Mouse (Mus musculus) heart, embryonic 11.5 days (tissue): Measurements from ENCODE around the gene Ngdn. TPM values are rescaled to one million over a fixed set of nuclear protein-coding genes. Genes with fewer than 3 reads are reported as not detected.
A peak's percentile ranks its signal among the peaks of the same experiment; 100 is the strongest.

ENCODE experiments used
- ATAC-seq: fragments of 200-750 bp; cut with Nextera tagmentation; replicated peaks from 2 replicates; pipeline ENCODE4 v1.8.0; 2017; ENCODE audit warnings: moderate library complexity; ENCODE audit not compliant: insufficient number of reproducible peaks, low FRiP score, low TSS enrichment
- H3K27ac ChIP-seq: fragments of 300-500 bp; sonication (generic); 2 replicates; pipeline ENCODE4 v1.5.1; 2014; ENCODE audit warnings: mild to moderate bottlenecking, low read depth, low read length
- H3K27me3 ChIP-seq: fragments of 300-500 bp; sonication (generic); 2 replicates; pipeline ENCODE4 v1.6.1; 2014; ENCODE audit warnings: mild to moderate bottlenecking, low read length, mixed read lengths; ENCODE audit not compliant: control insufficient read depth, insufficient read depth
- H3K36me3 ChIP-seq: fragments of 300-500 bp; sonication (generic); 2 replicates; pipeline ENCODE4 v1.6.1; 2014; ENCODE audit warnings: mild to moderate bottlenecking, low read length, moderate library complexity, mixed read lengths; ENCODE audit not compliant: control insufficient read depth, insufficient read depth
- H3K4me1 ChIP-seq: fragments of 300-500 bp; sonication (generic); 2 replicates; pipeline ENCODE4 v1.6.1; 2014; ENCODE audit warnings: low read length; ENCODE audit not compliant: control insufficient read depth, insufficient read depth
- H3K4me2 ChIP-seq: fragments of 300-500 bp; sonication (generic); 2 replicates; pipeline ENCODE4 v1.6.1; 2014; ENCODE audit warnings: mild to moderate bottlenecking, moderate library complexity
- H3K4me3 ChIP-seq: fragments of 300-500 bp; sonication (generic); 2 replicates; pipeline ENCODE4 v1.5.1; 2014; ENCODE audit warnings: low read depth, low read length
- H3K9ac ChIP-seq: fragments of 300-500 bp; sonication (generic); 2 replicates; pipeline ENCODE4 v1.6.1; 2014; ENCODE audit warnings: mild to moderate bottlenecking, low read depth, low read length, moderate library complexity
- H3K9me3 ChIP-seq: fragments of 300-500 bp; sonication (generic); replicated peaks from 2 replicates; pipeline ENCODE4 v1.6.1; 2016; ENCODE audit warnings: low read length; ENCODE audit not compliant: control insufficient read depth
- WGBS: fragments of 180-500 bp; shearing (Covaris S2); extraction: QIAGEN DNeasy Blood & Tissue Kit; methylation state at CpG from one replicate; pipeline ENCODE4 v1.1.7; 2014; ENCODE audit not compliant: insufficient replicate concordance; 5-methylcytosine and 5-hydroxymethylcytosine counted together
- polyA plus RNA-seq: library from polyadenylated mRNA; unstranded; fragments of >200 nt; fragmentation: Nextera tagmentation; extraction: Ambion mirVana; gene quantifications from 2 replicates; pipeline ENCODE4 v1.2.1, GENCODE M21; 2014

The Ngdn gene
- polyA plus RNA-seq, 1 experiment from 2014 or later: 60.3 TPM

GRCm38 (mm10) chr14:55001938-55002686, 13.1 kb upstream of the Ngdn start:
- WGBS: 28% methylated on average over 12 of the region's 12 CpGs
- H3K4me1 ChIP-seq: peaks cover 35% of the 10 kb centered on the region
- H3K4me2 ChIP-seq: peak overlapping the region; percentile 46
- ATAC-seq: no peak
- H3K4me3 ChIP-seq: no peak overlapping the region
- H3K9ac ChIP-seq: peak overlapping the region; percentile 1
- peak overlapping the region; percentile 100 for H3K27ac ChIP-seq
- H3K9me3 ChIP-seq: no peaks in the 10 kb centered on the region
- H3K36me3 ChIP-seq: no peaks in the 10 kb centered on the region
- H3K27me3 ChIP-seq: no peaks in the 10 kb centered on the region; the same call in 1 of the 2 replicates

GRCm38 (mm10) chr14:55002687-55003120, 12.6 kb upstream of the Ngdn start:
- Histone ChIP-seq H3K4me2 (peak overlapping the region; percentile 46), H3K9me3 (no peaks in the 10 kb centered on the region), H3K36me3 (no peaks in the 10 kb centered on the region), H3K9ac (peak overlapping the region; percentile 74), H3K27me3 (no peaks in the 10 kb centered on the region), H3K4me3 (no peak overlapping the region), H3K4me1 (peaks cover 35% of the 10 kb centered on the region), H3K27ac (peak overlapping the region; percentile 100)
- no peak for ATAC-seq
- WGBS: 36% methylated on average over 7 of the region's 7 CpGs

GRCm38 (mm10) chr14:55003878-55004855, 11.1 kb upstream of the Ngdn start:
- H3K36me3 ChIP-seq: no peaks in the 10 kb centered on the region
- 27% methylated on average over 18 of the region's 18 CpGs for WGBS
- peaks cover 32% of the 10 kb centered on the region for H3K4me1 ChIP-seq
- H3K27ac ChIP-seq: peak overlapping the region; percentile 100
- H3K4me2 ChIP-seq: peak overlapping the region; percentile 60
- H3K27me3 ChIP-seq: no peaks in the 10 kb centered on the region
- H3K9ac ChIP-seq: peak overlapping the region; percentile 74
- no peaks in the 10 kb centered on the region for H3K9me3 ChIP-seq
- peak; percentile 71 for ATAC-seq
- peak overlapping the region; percentile 30; the same call in 1 of the 2 replicates for H3K4me3 ChIP-seq

- Histone ChIP-seq H3K9ac (peak overlapping the region; percentile 60), H3K4me1 (peaks cover 32% of the 10 kb centered on the region), H3K27me3 (no peaks in the 10 kb centered on the region), H3K9me3 (no peaks in the 10 kb centered on the region), H3K4me2 (peak overlapping the region; percentile 60; the same call in 1 of the 2 replicates), H3K4me3 (no peak overlapping the region), H3K27ac (peak overlapping the region; percentile 100), H3K36me3 (no peaks in the 10 kb centered on the region)
- no peak for ATAC-seq
- 50% methylated on average over 2 of the region's 2 CpGs for WGBS
These were observed 9.7 kb upstream of the Ngdn start for GRCm38 (mm10) chr14:55005506-55005905.

- H3K27ac ChIP-seq: peak overlapping the region; percentile 100
- peaks cover 29% of the 10 kb centered on the region for H3K4me1 ChIP-seq
- no peak overlapping the region for H3K9ac ChIP-seq
- H3K27me3 ChIP-seq: no peaks in the 10 kb centered on the region
- H3K4me3 ChIP-seq: no peak overlapping the region
- no peaks in the 10 kb centered on the region for H3K36me3 ChIP-seq
- 77% methylated on average over 8 of the region's 8 CpGs for WGBS
- ATAC-seq: no peak
- no peak overlapping the region for H3K4me2 ChIP-seq
- no peaks in the 10 kb centered on the region for H3K9me3 ChIP-seq
These were observed 9.3 kb upstream of the Ngdn start for GRCm38 (mm10) chr14:55005967-55006366.

GRCm38 (mm10) chr14:55006541-55006940, 8.7 kb upstream of the Ngdn start:
- H3K4me2 ChIP-seq: no peak overlapping the region
- no peak overlapping the region for H3K9ac ChIP-seq
- H3K9me3 ChIP-seq: no peaks in the 10 kb centered on the region
- WGBS: 60% methylated on average over 3 of the region's 3 CpGs
- no peak for ATAC-seq
- no peaks in the 10 kb centered on the region for H3K36me3 ChIP-seq
- no peaks in the 10 kb centered on the region for H3K27me3 ChIP-seq
- no peak overlapping the region for H3K4me3 ChIP-seq
- no peak overlapping the region for H3K27ac ChIP-seq
- H3K4me1 ChIP-seq: peaks cover 29% of the 10 kb centered on the region

GRCm38 (mm10) chr14:55007120-55007908, 7.9 kb upstream of the Ngdn start:
- no peak overlapping the region for H3K4me3 ChIP-seq
- WGBS: 79% methylated on average over 9 of the region's 9 CpGs
- H3K4me2 ChIP-seq: no peak overlapping the region
- H3K27me3 ChIP-seq: no peaks in the 10 kb centered on the region
- no peak overlapping the region for H3K9ac ChIP-seq
- H3K27ac ChIP-seq: no peak overlapping the region
- no peaks in the 10 kb centered on the region for H3K9me3 ChIP-seq
- ATAC-seq: no peak
- no peaks in the 10 kb centered on the region for H3K36me3 ChIP-seq
- H3K4me1 ChIP-seq: peaks cover 24% of the 10 kb centered on the region

GRCm38 (mm10) chr14:55008417-55008816, 6.8 kb upstream of the Ngdn start:
- no peak overlapping the region for H3K9ac ChIP-seq
- no peaks in the 10 kb centered on the region for H3K9me3 ChIP-seq
- peak overlapping the region; percentile 2 for H3K27ac ChIP-seq
- peaks cover 13% of the 10 kb centered on the region for H3K4me1 ChIP-seq
- ATAC-seq: no peak
- 77% methylated on average over 8 of the region's 8 CpGs for WGBS
- no peaks in the 10 kb centered on the region for H3K27me3 ChIP-seq
- no peaks in the 10 kb centered on the region for H3K36me3 ChIP-seq
- no peak overlapping the region for H3K4me2 ChIP-seq
- H3K4me3 ChIP-seq: no peak overlapping the region
